Mouse (Mus musculus) stomach, postnatal 0 days (tissue): ENCODE measurements around the gene Dclk2. TPM values are rescaled to one million over a fixed set of nuclear protein-coding genes. Genes with fewer than 3 reads are reported as not detected.
A peak's percentile ranks its signal among the peaks of the same experiment; 100 is the strongest.

Experiments used
- ATAC-seq: fragments of 200-750 bp; cut with Nextera tagmentation; 2 replicates; pipeline ENCODE4 v1.8.0; 2017; ENCODE audit not compliant: low FRiP score, low TSS enrichment
- DNase-seq: peaks from one replicate; pipeline ENCODE4 v3.0.0-alpha.2; 2016; ENCODE audit warnings: low spot score
- H3K27ac ChIP-seq: fragments of 300-500 bp; sonication (generic); replicated peaks from 2 replicates; pipeline ENCODE4 v1.5.1; 2014; ENCODE audit warnings: mild to moderate bottlenecking, control low read depth
- H3K27me3 ChIP-seq: fragments of 300-500 bp; sonication (generic); 2 replicates; pipeline ENCODE4 v1.6.1; 2014; ENCODE audit warnings: low read length; ENCODE audit not compliant: control insufficient read depth, insufficient read depth
- H3K36me3 ChIP-seq: fragments of 300-500 bp; sonication (generic); 2 replicates; pipeline ENCODE4 v1.6.1; 2014; ENCODE audit warnings: low read length, mixed read lengths; ENCODE audit not compliant: control insufficient read depth, insufficient read depth
- H3K4me1 ChIP-seq: fragments of 300-500 bp; sonication (generic); replicated peaks from 2 replicates; pipeline ENCODE4 v1.6.1; 2014; ENCODE audit warnings: antibody characterized with exemption; ENCODE audit not compliant: control insufficient read depth, insufficient read depth
- H3K4me2 ChIP-seq: fragments of 300-500 bp; sonication (generic); replicated peaks from 2 replicates; pipeline ENCODE4 v1.6.1; 2014; ENCODE audit warnings: low read depth, mild to moderate bottlenecking, control low read depth, moderate library complexity
- H3K4me3 ChIP-seq: fragments of 300-500 bp; sonication (generic); 2 replicates; pipeline ENCODE4 v1.5.1; 2014; ENCODE audit warnings: low read depth, low read length, control low read depth
- H3K9ac ChIP-seq: fragments of 300-500 bp; sonication (generic); 2 replicates; pipeline ENCODE4 v1.6.1; 2014; ENCODE audit warnings: mild to moderate bottlenecking, low read length, control low read depth, mixed read lengths
- H3K9me3 ChIP-seq: fragments of 300-500 bp; sonication (generic); 2 replicates; pipeline ENCODE4 v1.6.1; 2016; ENCODE audit warnings: low read length; ENCODE audit not compliant: control insufficient read depth
- CTCF ChIP-seq: IDR thresholded peaks from 2 replicates; pipeline ENCODE4 v1.5.1; 2016; ENCODE audit warnings: antibody characterized with exemption, low read depth, mild to moderate bottlenecking, moderate library complexity
- EP300 ChIP-seq: optimal IDR thresholded peaks from 2 replicates; pipeline ENCODE3; 2016; ENCODE audit warnings: antibody characterized with exemption
- WGBS: fragments of 180-500 bp; shearing (Covaris S2); extraction: QIAGEN DNeasy Blood & Tissue Kit; methylation state at CpG from one replicate; pipeline ENCODE4 v1.1.7; 2014; 5-methylcytosine and 5-hydroxymethylcytosine counted together
- polyA plus RNA-seq: library from polyadenylated mRNA; unstranded; fragments of >200 nt; fragmentation: Nextera tagmentation; extraction: Ambion mirVana; gene quantifications from 2 replicates; pipeline ENCODE4 v1.2.1, GENCODE M21; 2015

Dclk2 gene
- polyA plus RNA-seq, 1 experiment from 2014 or later: 2.3 TPM

DNA sequence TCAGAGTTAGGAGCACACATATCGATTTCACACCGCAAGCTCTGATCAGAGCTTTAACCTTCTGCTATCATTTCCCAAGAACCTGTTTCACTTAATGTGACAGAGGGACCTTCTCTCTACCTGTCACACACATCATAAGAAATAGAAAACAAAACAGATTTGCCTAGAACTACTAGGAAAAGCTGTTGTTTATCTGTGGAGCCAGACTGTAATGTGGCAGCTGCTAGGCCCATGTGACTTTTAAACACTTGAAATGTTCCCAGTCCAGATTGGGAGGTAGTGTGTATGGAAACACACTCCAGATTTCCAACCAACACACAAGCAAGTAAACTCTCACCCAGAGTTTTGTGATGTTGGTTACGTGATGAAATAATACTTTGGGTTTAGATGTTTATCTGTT is 136.6 kb downstream of the Dclk2 start:
- Histone ChIP-seq H3K4me1 (no peaks in the 10 kb centered on the region), H3K27ac (no peak overlapping the region), H3K4me2 (no peak overlapping the region), H3K9ac (no peak overlapping the region), H3K27me3 (no peaks in the 10 kb centered on the region), H3K4me3 (no peak overlapping the region), H3K36me3 (no peaks in the 10 kb centered on the region), H3K9me3 (no peaks in the 10 kb centered on the region)
- DNase-seq: no peak
- ATAC-seq: no peak
- 85% methylated on average over 3 of the region's 3 CpGs for WGBS
- TF ChIP-seq EP300 (no peak), CTCF (no peak)

DNA sequence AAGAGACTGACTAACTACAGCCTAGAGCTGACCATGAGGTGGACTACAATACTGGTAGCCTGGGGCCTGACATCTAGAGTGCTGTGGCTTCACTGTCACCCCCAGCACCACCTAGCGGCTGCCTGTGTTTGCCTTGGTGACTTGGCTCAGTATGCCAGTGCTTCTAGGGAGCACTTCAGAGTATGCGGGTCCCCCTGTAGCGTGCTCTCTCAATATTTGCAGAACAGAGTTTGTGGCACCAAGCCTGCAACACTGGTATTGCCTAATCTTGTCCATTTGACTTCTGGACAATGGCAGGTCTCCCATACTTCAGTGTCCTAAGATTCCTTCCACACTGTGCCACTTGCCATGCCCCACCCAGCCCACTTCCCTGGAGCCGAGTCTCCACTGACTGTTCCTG is 140.9 kb downstream of the Dclk2 start:
- no peak overlapping the region for H3K4me3 ChIP-seq
- WGBS: 68% methylated on average over 4 of the region's 4 CpGs
- no peak overlapping the region for H3K27ac ChIP-seq
- H3K27me3 ChIP-seq: no peaks in the 10 kb centered on the region
- H3K9ac ChIP-seq: no peak overlapping the region
- ATAC-seq: 0 out of 2 replicates have a peak, but pooled peaks have one; percentile 45
- TF ChIP-seq EP300 (no peak), CTCF (peak; percentile 56)
- no peaks in the 10 kb centered on the region for H3K9me3 ChIP-seq
- no peak for DNase-seq
- H3K36me3 ChIP-seq: no peaks in the 10 kb centered on the region
- no peak overlapping the region for H3K4me2 ChIP-seq
- no peaks in the 10 kb centered on the region for H3K4me1 ChIP-seq

DNA sequence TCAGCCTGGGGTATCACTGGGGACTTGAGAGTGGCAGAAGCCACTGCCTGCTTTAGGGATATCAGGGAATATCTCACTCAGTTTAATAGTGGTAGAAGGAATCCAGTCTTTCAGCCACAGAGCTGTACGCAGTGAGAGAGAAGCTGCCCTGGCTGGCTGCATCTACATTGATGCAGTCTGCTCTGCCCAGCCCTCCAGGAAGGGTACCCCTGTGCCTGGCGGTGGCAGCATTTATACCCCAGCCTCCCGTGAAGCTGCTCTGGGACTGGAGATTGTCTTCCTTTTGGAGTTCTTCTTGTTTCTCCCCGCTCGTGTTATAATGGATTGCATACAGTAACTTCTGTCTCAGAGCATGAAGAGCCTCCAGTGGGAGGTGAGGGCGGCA is 145.2 kb downstream of the Dclk2 start:
- 73% methylated on average over 6 of the region's 6 CpGs for whole genome bisulfite sequencing
- no peaks in the 10 kb centered on the region for H3K36me3 ChIP-seq
- ATAC-seq (no peak), DNase-seq (no peak)
- H3K27me3 ChIP-seq: no peaks in the 10 kb centered on the region
- no peaks in the 10 kb centered on the region for H3K9me3 ChIP-seq
- H3K4me3 ChIP-seq: no peak overlapping the region
- no peak for TF ChIP-seq EP300
- no peak for TF ChIP-seq CTCF
- H3K27ac ChIP-seq: no peak overlapping the region
- H3K4me1 ChIP-seq: no peaks in the 10 kb centered on the region
- H3K9ac ChIP-seq: no peak overlapping the region
- H3K4me2 ChIP-seq: no peak overlapping the region

DNA sequence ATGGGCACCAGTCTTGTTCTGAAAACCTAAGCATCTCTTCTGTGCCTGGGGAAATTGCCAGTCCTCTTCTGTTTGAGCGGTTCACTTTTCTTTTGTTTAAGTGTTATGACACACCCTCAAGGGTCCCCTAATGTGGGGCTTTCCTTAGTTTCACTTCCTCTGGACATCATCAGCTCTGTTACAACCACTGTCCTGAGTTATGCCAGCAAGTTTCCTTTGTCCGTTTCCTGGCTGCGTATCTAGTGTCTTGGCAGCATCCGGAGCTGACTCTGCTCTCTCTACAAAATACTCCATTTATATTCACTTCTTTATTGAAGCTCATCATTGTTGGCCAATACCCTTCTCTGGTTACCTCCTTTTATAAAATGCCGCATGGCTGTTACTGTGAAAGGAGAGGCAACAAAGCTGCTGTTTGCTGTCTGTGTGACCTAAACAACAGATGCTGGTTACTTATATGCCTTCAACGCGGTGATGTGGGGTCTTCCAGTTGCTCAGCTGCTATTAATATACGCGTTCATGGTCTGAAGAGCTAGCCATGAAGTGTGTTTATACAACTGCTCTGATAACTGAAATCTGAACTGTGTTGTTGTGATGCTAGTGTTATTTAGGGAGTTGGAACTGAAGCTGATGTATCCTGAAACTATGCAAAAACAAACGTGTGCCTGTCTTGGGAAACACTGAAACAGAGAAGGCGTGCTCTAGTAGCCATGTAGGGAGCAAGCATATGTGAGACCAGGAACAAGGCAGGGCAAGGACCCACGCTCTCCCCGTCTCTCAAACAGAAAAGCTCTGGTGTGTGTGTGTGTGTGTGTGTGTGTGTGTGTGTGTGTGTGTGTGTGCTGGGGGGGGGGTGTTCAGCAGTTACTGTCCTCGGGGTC is 145.8 kb downstream of the Dclk2 start:
- H3K4me1 ChIP-seq: no peaks in the 10 kb centered on the region
- no peak overlapping the region for H3K4me2 ChIP-seq
- WGBS: 60% methylated on average over 14 of the region's 14 CpGs
- no peaks in the 10 kb centered on the region for H3K9me3 ChIP-seq
- H3K9ac ChIP-seq: no peak overlapping the region
- DNase-seq: no peak
- H3K4me3 ChIP-seq: no peak overlapping the region
- no peaks in the 10 kb centered on the region for H3K36me3 ChIP-seq
- TF ChIP-seq EP300 (no peak), CTCF (no peak)
- ATAC-seq: no peak; the same call in 1 of the 2 replicates
- H3K27me3 ChIP-seq: no peaks in the 10 kb centered on the region
- H3K27ac ChIP-seq: no peak overlapping the region

DNA sequence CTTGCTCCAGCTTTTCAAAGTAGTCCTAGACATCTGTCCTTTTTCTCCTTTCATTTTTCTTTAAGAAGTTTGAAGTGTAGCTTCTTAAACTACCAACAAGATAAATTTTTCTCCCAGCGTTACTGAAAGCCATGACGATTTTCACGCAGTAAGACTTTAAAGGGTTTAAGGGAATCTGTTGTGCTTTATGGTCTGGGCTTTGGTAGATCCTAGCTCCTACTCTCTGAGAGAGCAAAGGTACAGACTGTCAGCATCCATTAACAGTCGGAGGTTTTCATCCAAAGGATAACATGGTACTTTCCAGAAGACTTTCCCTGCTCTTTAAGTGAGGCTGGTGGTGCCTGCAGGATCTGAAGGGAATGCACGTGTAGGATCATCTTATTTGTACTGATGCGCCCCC is 151.7 kb downstream of the Dclk2 start:
- Histone ChIP-seq H3K36me3 (no peaks in the 10 kb centered on the region), H3K9me3 (no peaks in the 10 kb centered on the region), H3K4me2 (no peak overlapping the region), H3K27me3 (no peaks in the 10 kb centered on the region), H3K9ac (no peak overlapping the region), H3K27ac (no peak overlapping the region), H3K4me3 (no peak overlapping the region), H3K4me1 (no peaks in the 10 kb centered on the region)
- WGBS: 64% methylated on average over 6 of the region's 6 CpGs
- DNase-seq (no peak), ATAC-seq (no peak)
- no peak for TF ChIP-seq EP300

DNA sequence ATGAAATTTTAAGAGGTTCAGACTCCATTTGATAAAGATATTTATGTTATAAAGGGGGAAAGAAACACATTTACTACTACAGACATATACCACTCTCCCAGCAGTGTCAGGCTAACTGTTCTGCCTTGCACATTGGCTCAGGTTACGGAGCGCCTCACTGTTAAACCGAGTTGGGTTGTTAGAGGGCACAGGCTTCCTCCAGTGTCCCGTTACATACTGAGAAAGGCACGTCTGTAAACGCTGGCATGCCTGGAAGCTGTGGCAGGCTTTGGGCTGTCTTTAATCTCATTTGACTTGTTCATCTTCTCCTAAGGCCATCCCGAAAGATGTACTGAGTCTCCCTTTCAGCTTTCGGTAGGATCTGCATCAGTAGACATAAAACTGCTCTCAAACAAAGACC is 152.1 kb downstream of the Dclk2 start:
- no peak overlapping the region for H3K9ac ChIP-seq
- H3K4me1 ChIP-seq: no peaks in the 10 kb centered on the region
- H3K4me2 ChIP-seq: no peak overlapping the region
- TF ChIP-seq EP300 (no peak), CTCF (no peak)
- H3K36me3 ChIP-seq: no peaks in the 10 kb centered on the region
- no peaks in the 10 kb centered on the region for H3K27me3 ChIP-seq
- WGBS: 39% methylated on average over 8 of the region's 8 CpGs
- no peak overlapping the region for H3K27ac ChIP-seq
- ATAC-seq: no peak
- DNase-seq: no peak
- no peaks in the 10 kb centered on the region for H3K9me3 ChIP-seq
- H3K4me3 ChIP-seq: no peak overlapping the region
